Mouse (Mus musculus) ES-E14 (cell line): Measurements from ENCODE around the gene Otud1. TPM values are rescaled to one million over a fixed set of nuclear protein-coding genes. Genes with fewer than 3 reads are reported as not detected.
A peak's percentile ranks its signal among the peaks of the same experiment; 100 is the strongest.

Experiments used
- DNase-seq: peaks from one replicate; pipeline ENCODE4 v3.0.0-alpha.2; 2013; ENCODE audit warnings: low read depth, low spot score
- H3K27ac ChIP-seq: 2 replicates; pipeline ENCODE4 v1.5.1; 2012; ENCODE audit warnings: low read depth, mild to moderate bottlenecking, low read length, moderate library complexity, mixed read lengths; ENCODE audit not compliant: poor library complexity, insufficient read depth, severe bottlenecking
- H3K36me3 ChIP-seq: 2 replicates; pipeline ENCODE4 v1.6.1; 2012; ENCODE audit warnings: mild to moderate bottlenecking, low read length, moderate library complexity, mixed read lengths; ENCODE audit not compliant: control insufficient read depth, poor library complexity, insufficient read depth, severe bottlenecking
- H3K4me1 ChIP-seq, 2 experiments: fragments of 150-350 bp in 1 of 2; sonication (generic) in 1 of 2; 2 replicates each; pipeline ENCODE4 v1.6.1; 2012; ENCODE audit warnings: low read length in 2 of 2, mild to moderate bottlenecking in 1 of 2, mixed read lengths in 1 of 2; ENCODE audit not compliant: control insufficient read depth in 2 of 2, insufficient read depth in 2 of 2, poor library complexity in 1 of 2
- H3K4me3 ChIP-seq, 2 experiments: fragments of 150-350 bp in 1 of 2; sonication (generic) in 1 of 2; 2 replicates each; pipeline ENCODE4 v1.5.1; 2012; ENCODE audit warnings: low read length in 2 of 2, low read depth in 1 of 2, mild to moderate bottlenecking in 1 of 2, mixed read lengths in 1 of 2; ENCODE audit not compliant: insufficient read depth in 1 of 2, poor library complexity in 1 of 2, severe bottlenecking in 1 of 2
- H3K9ac ChIP-seq: 2 replicates; pipeline ENCODE4 v1.6.1; 2012; ENCODE audit warnings: low read depth, mild to moderate bottlenecking, low read length, mixed read lengths; ENCODE audit not compliant: poor library complexity, insufficient read depth, severe bottlenecking
- H3K9me3 ChIP-seq: fragments of 150-350 bp; sonication (generic); 2 replicates; pipeline ENCODE4 v1.6.1; 2012; ENCODE audit warnings: low read depth, mild to moderate bottlenecking, low read length; ENCODE audit not compliant: control insufficient read depth, insufficient read depth
- CHD2 ChIP-seq: IDR thresholded peaks from 2 replicates; pipeline ENCODE4 v1.6.1; 2014; ENCODE audit warnings: mild to moderate bottlenecking, low read depth, low read length, inconsistent platforms
- HCFC1 ChIP-seq: IDR thresholded peaks from 2 replicates; pipeline ENCODE4 v1.6.1; 2012; ENCODE audit warnings: low read length, inconsistent platforms, borderline replicate concordance; ENCODE audit not compliant: insufficient read depth
- MAFK ChIP-seq: IDR thresholded peaks from 2 replicates; pipeline ENCODE4 v1.6.1; 2014; ENCODE audit warnings: mild to moderate bottlenecking, low read depth, low read length, inconsistent platforms; ENCODE audit not compliant: insufficient read depth
- ZC3H11A ChIP-seq: IDR thresholded peaks from 2 replicates; pipeline ENCODE4 v1.6.1; 2012; ENCODE audit warnings: low read depth, mild to moderate bottlenecking, inconsistent platforms, low read length, borderline replicate concordance
- ZNF384 ChIP-seq: IDR thresholded peaks from 2 replicates; pipeline ENCODE4 v1.6.1; 2012; ENCODE audit warnings: low read depth, low read length, inconsistent platforms
- in situ Hi-C, 2 experiments: fragments of 600-800 bp; cut with MboI; formaldehyde crosslinking; loops; one replicate each; pipeline ENCODE4 v1.15.1; 2025; ENCODE audit warnings: low sequenced_read_pairs in 2 of 2, inconsistent platforms in 1 of 2; ENCODE audit not compliant: unreplicated experiment in 2 of 2
- total RNA-seq: library from RNA; depleted of rRNA; stranded (reverse); fragments of 300-350 nt; gene quantifications from 2 replicates; pipeline ENCODE4 v1.2.3, GENCODE M21; 2012

Otud1 gene
- total RNA-seq, 1 experiment = 5.8 TPM

- H3K9ac ChIP-seq = no peak overlapping the region
- no peaks in the 10 kb centered on the region for H3K36me3 ChIP-seq
- peaks cover 0 to 4% of the 10 kb centered on the region in 2 experiments; a peak in 1 of 4 replicates for H3K4me1 ChIP-seq
- H3K27ac ChIP-seq = no peak overlapping the region
- H3K9me3 ChIP-seq = no peaks in the 10 kb centered on the region
- TF ChIP-seq CHD2 (no peak), ZC3H11A (no peak), HCFC1 (no peak), ZNF384 (no peak), MAFK (no peak)
- in situ Hi-C loops = no loop called here
- DNase-seq = no peak
- no peak overlapping the region for H3K4me3 ChIP-seq
Observed at GRCm38 (mm10) chr2:19645182-19645581, 12.4 kb upstream of the Otud1 start.

GRCm38 (mm10) chr2:19646144-19646543 lies 11.4 kb upstream of the Otud1 start:
- no peaks in the 10 kb centered on the region for H3K9me3 ChIP-seq
- peaks cover 0 to 4% of the 10 kb centered on the region in 2 experiments; a peak in 1 of 4 replicates for H3K4me1 ChIP-seq
- DNase-seq = no peak
- no peak overlapping the region for H3K27ac ChIP-seq
- no peak overlapping the region for H3K4me3 ChIP-seq
- no peak overlapping the region for H3K9ac ChIP-seq
- no peaks in the 10 kb centered on the region for H3K36me3 ChIP-seq
- in situ Hi-C loops = no loop called here
- TF ChIP-seq ZC3H11A = no peak
- TF ChIP-seq ZNF384 = no peak
- no peak for TF ChIP-seq MAFK
- TF ChIP-seq HCFC1 = no peak
- no peak for TF ChIP-seq CHD2

GRCm38 (mm10) chr2:19646910-19647309 lies 10.6 kb upstream of the Otud1 start:
- Histone ChIP-seq H3K9ac (no peak overlapping the region), H3K36me3 (no peaks in the 10 kb centered on the region), H3K4me1 (peaks cover 0 to 2% of the 10 kb centered on the region in 2 experiments; a peak in 1 of 4 replicates), H3K9me3 (no peaks in the 10 kb centered on the region), H3K27ac (no peak overlapping the region), H3K4me3 (no peak overlapping the region)
- DNase-seq = no peak
- TF ChIP-seq MAFK = no peak
- TF ChIP-seq CHD2 = no peak
- TF ChIP-seq ZNF384 = no peak
- no peak for TF ChIP-seq HCFC1
- TF ChIP-seq ZC3H11A = no peak
- in situ Hi-C loops = no loop called here

- H3K9me3 ChIP-seq = no peaks in the 10 kb centered on the region
- no peaks in the 10 kb centered on the region for H3K36me3 ChIP-seq
- DNase-seq = no peak
- H3K4me3 ChIP-seq = peak overlapping the region in 1 of 2 experiments; percentile 68; a peak in 2 of 4 replicates
- TF ChIP-seq ZNF384 (peak; percentile 59; the same call in 1 of the 2 replicates), MAFK (no peak), CHD2 (no peak), ZC3H11A (no peak)
- H3K9ac ChIP-seq = no peak overlapping the region
- in situ Hi-C loops = no loop called here
- H3K27ac ChIP-seq = no peak overlapping the region
- H3K4me1 ChIP-seq = peaks cover 0 to 3% of the 10 kb centered on the region in 2 experiments; a peak in 2 of 4 replicates
Observed at GRCm38 (mm10) chr2:19656436-19656835, 1.1 kb upstream of the Otud1 start.
